Mouse (Mus musculus) ES-E14 (cell line): ENCODE data around the gene Fam222b.

Experiments
- CHD2 ChIP-seq: IDR thresholded peaks from 2 replicates; pipeline ENCODE4 v1.6.1; 2014; ENCODE audit warnings: mild to moderate bottlenecking, low read depth, low read length, inconsistent platforms
- MAFK ChIP-seq: IDR thresholded peaks from 2 replicates; pipeline ENCODE4 v1.6.1; 2014; ENCODE audit warnings: mild to moderate bottlenecking, low read depth, low read length, inconsistent platforms; ENCODE audit not compliant: insufficient read depth
- ZC3H11A ChIP-seq: IDR thresholded peaks from 2 replicates; pipeline ENCODE4 v1.6.1; 2012; ENCODE audit warnings: low read depth, mild to moderate bottlenecking, inconsistent platforms, low read length, borderline replicate concordance
- ZNF384 ChIP-seq: IDR thresholded peaks from 2 replicates; pipeline ENCODE4 v1.6.1; 2012; ENCODE audit warnings: low read depth, low read length, inconsistent platforms

DNA sequence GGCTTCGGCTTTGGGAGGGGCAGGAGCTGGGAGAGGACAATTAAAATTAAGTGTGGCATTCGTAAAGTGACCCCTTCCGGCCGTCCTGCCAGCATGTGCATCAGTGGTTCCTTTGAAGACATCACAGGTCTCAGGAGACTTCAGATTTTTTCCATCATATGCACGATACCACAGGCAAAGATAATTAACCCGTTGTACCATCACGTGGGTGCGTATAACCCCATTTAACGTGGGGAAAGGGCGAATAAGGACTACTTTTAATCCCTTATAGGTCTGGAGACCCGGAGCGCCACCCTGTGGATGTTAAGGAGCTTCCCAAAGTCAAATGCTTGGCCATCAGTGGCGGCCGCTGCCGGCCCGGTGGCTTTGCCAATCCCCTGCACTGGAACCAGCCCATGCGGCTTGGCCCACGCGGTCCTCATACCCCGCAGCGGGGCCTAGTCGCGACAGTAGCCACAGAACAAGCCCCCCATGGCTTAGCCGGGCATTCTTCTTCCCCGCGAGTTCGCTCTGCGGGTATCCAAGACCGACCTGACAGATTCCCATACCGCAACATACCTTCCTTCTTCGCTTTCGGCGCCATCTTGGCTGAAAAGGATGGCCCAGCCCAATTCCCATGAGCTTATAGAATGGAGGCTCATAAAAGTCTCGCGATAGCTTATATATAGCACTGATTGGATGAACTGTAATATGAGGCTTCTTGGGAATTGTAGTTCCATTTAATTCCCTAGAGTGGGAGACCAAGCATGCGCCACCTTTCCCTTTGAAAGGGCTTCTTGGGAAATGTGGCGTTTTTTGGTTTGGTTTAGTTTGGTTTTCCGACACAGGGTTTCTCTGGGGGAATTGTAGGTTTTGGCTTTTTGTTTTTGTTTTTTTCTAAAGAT is 88.7 kb downstream of the Fam222b start, which contains the start of gene Rpl23a:
- TF ChIP-seq ZC3H11A, result no peak
- TF ChIP-seq MAFK, result no peak
- no peak for TF ChIP-seq ZNF384
- peak; percentile 99 for TF ChIP-seq CHD2
